Mouse (Mus musculus): ENCODE data around the gene Bscl2. TPM values are rescaled to one million over a fixed set of nuclear protein-coding genes. Genes with fewer than 3 reads are reported as not detected.

Bscl2 gene
- polyA plus RNA-seq, 1 experiment, result 92.6 TPM

DNA sequence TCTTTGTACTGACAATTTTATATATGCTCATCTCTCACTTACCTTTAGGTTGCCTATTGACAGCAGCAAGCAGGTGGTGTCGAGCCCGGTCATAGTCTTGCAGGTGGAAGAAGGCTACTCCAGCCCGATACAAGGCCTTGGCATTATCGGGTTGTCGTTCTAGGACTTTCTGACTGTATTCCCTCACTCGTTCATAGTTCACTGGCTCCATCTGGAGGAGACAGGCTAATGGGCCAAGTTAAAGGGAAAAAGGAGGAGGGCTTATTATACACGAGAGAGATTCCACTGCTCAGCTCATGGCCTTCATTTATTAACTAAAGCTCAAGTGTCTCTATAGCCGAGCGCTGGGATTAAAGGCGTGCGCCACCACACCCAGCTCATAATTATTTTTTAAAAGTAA, 21.5 kb upstream of the Bscl2 start:
- DNase-seq (ENCODE audit: low read depth), result peak; percentile 33
- TF ChIP-seq POLR2A (IDR thresholded peaks at IDR 0.05; ENCODE audit: borderline replicate concordance, extremely low read depth, insufficient read depth, insufficient read length, poor library complexity, severe bottlenecking), result no peak
- no peak for TF ChIP-seq CTCF (IDR thresholded peaks at IDR 0.05; ENCODE audit: borderline replicate concordance, extremely low read depth, insufficient read depth, insufficient read length)

DNA sequence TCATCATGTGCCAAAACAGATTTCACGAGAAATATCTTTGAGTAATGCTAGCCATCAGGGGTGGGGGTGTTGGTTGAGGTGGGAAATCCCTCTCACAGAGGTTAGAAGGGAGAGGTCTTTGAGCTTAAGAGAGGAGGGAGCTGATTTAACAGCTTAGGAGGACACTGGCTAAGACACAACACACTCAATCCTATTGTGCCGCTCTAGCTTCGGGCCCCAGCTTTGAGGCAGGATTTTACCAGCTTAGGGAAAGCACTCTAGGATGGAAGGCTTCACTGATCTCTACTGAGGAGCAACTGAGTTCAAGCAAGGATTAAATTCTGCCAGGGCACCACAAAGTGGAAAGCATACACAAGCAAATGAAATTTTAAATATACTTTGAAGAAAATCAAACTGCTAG, 20.3 kb upstream of the Bscl2 start:
- DNase-seq (ENCODE audit: low read depth), result no peak
- TF ChIP-seq CTCF (IDR thresholded peaks at IDR 0.05; ENCODE audit: borderline replicate concordance, extremely low read depth, insufficient read depth, insufficient read length) (no peak), POLR2A (IDR thresholded peaks at IDR 0.05; ENCODE audit: borderline replicate concordance, extremely low read depth, insufficient read depth, insufficient read length, poor library complexity, severe bottlenecking) (no peak)

DNA sequence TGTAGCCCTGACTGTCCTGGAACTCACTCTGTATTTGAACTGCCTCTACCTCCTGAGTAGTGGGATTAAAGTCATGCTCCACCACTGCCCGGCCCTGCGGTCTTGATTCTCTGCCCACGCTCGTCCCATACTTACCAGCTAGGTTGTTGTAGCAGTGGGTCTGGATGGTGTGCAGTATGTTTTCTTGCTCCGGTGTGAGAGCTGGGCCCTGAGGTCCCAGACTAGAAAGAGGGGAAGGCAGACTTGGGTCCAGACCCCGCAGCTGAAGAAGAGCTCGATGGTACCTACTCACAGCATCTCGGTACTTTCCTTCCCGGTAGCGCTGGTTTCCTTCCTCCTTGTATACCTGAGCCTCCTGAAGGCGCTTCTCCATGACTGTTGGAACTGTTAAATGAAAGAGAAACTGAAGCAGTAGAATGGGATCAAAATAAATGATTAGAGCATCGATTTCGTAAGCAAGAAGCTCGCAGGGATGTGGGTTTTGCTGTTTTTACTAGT, 18.9 kb upstream of the Bscl2 start:
- no peak for DNase-seq (ENCODE audit: low read depth)
- TF ChIP-seq POLR2A (IDR thresholded peaks at IDR 0.05; ENCODE audit: borderline replicate concordance, extremely low read depth, insufficient read depth, insufficient read length, poor library complexity, severe bottlenecking) (no peak), CTCF (IDR thresholded peaks at IDR 0.05; ENCODE audit: borderline replicate concordance, extremely low read depth, insufficient read depth, insufficient read length) (no peak)

DNA sequence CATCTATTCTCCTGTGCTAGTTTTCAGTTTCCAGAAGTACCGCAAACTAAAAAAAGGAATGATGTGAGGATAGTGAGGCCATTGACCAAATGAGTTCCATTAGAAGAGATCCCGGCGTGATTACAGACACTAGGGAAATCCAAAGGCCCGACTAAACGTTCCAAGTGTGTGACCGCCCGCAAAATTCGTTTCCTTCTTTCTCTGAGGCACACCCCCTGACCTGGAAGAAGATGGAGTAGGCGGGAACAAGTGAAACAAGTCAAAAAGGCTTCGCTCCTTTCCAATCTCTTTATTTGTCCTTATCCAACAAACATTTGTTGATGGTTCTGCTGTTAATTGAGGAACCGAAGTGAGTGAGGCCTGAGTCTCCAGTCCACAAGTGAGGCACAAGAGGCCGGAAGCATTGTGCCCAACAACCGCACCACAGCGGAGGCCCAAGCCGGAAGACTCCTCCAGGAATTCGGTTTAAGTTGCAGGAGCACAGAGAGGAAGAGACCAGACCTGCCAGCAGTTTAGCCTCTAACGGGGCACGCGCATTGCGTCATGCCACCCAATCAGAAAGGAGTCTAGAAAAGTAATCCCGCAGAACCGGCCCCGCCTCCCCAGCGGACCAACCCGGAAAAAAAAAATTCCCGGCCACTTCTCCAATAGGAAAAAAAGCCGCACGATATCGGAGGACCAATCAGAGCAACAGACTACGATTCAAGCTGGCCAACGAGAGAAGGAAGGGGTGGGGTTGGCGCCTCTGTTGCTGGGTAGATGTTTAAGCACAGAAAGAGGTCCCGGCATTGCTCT, 18.3 kb upstream of the Bscl2 start, which contains the start of gene Ttc9c:
Gene Ttc9c, minus strand, starts transcription at position 533 of the 795 bp plus-strand sequence.
- TF ChIP-seq POLR2A (IDR thresholded peaks at IDR 0.05; ENCODE audit: borderline replicate concordance, extremely low read depth, insufficient read depth, insufficient read length, poor library complexity, severe bottlenecking) (peak; percentile 65; the same call in 1 of the 2 replicates), CTCF (IDR thresholded peaks at IDR 0.05; ENCODE audit: borderline replicate concordance, extremely low read depth, insufficient read depth, insufficient read length) (no peak)
- peak; percentile 100 for DNase-seq (ENCODE audit: low read depth)

DNA sequence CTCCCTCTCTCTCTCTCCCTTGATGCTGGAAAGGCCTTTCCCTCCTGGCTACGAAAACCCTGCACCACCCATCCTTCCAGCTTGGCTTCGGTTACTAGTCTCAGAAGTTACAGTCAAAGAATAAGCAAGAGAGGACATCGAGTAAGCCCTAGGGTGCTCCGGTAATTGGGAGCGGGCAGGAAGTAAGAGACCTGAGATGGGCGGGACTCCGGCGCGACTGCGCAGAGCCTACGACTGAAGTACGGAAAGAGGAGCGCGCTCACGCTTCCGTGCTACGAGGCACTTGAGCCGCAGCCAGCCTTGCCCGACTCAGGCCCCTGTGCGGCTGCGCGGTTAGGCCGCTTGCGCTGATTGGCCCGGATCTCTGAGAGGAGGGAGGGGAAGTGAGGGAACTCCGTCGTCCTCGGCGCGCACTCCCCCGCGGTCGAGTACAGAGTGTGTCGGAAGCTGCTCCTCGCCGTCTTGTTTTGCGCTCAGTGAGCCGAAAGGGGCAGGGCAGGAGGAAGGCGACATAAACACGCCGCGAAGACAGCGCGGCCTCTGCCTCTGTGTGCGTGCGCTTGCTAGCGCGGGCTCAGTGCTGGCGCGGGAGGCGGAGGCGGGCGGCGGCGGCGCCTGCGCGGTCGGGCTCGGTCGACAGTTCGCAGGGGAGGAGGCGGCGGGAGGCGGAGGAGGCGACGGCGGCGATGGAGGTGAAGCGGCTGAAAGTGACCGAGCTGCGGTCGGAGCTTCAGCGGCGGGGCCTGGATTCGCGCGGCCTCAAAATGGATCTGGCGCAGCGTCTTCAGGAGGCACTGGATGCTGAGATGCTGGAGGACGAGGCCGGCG, 17.5 kb upstream of the Bscl2 start, which contains the start of gene Hnrnpul2:
Gene Hnrnpul2, plus strand, starts transcription at position 415 of the 828 bp plus-strand sequence.
- peak; percentile 73 for TF ChIP-seq POLR2A (IDR thresholded peaks at IDR 0.05; ENCODE audit: borderline replicate concordance, extremely low read depth, insufficient read depth, insufficient read length, poor library complexity, severe bottlenecking)
- TF ChIP-seq CTCF (IDR thresholded peaks at IDR 0.05; ENCODE audit: borderline replicate concordance, extremely low read depth, insufficient read depth, insufficient read length), result no peak
- peak; percentile 100 for DNase-seq (ENCODE audit: low read depth)

DNA sequence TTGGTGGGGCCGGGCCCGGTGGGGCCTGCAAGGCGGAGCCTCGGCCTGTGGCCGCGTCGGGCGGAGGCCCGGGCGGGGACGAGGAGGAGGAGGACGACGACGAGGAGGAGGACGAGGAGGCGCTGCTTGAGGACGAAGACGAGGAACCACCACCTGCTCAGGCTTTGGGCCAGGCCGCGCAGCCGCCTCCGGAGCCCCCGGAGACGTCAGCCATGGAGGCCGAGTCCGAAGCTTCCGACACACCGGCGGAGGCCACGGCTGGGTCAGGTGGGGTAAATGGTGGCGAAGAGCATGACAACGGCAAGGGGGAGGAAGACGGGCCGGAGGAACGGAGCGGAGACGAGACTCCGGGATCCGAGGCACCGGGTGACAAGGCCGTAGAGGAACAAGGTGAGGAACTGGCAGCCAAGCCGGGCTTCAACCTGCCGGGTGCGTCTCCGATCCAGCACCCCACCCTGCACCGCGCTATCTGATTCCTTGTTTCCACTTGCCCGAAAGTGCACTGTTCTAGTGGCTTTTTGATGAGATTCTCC, 16.8 kb upstream of the Bscl2 start:
- TF ChIP-seq CTCF (IDR thresholded peaks at IDR 0.05; ENCODE audit: borderline replicate concordance, extremely low read depth, insufficient read depth, insufficient read length) (no peak), POLR2A (IDR thresholded peaks at IDR 0.05; ENCODE audit: borderline replicate concordance, extremely low read depth, insufficient read depth, insufficient read length, poor library complexity, severe bottlenecking) (no peak)

DNA sequence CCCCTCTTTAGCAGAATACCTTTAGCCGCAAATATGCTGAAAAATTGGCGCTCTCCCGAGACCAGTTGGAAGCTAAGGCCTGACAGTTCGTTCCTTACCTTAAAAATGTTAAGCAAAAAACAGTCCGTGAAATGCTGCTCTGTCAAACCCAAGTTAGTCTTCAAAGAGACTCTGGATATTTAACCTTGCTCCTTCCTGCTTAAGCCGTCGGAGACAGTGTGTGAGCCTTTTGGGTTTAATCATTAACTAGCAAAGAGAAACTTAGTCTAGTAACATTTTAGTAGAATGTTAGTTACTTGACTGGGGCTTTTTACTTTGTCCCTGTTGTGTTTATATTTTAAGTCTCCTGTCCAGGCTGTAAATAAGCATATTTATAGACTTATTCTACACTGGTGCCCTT, 16.1 kb upstream of the Bscl2 start:
- no peak for DNase-seq (ENCODE audit: low read depth)
- no peak for TF ChIP-seq POLR2A (IDR thresholded peaks at IDR 0.05; ENCODE audit: borderline replicate concordance, extremely low read depth, insufficient read depth, insufficient read length, poor library complexity, severe bottlenecking)
- no peak for TF ChIP-seq CTCF (IDR thresholded peaks at IDR 0.05; ENCODE audit: borderline replicate concordance, extremely low read depth, insufficient read depth, insufficient read length)

More for the DNA sequence above, 16.8 kb upstream of the Bscl2 start:
- no peak for DNase-seq (ENCODE audit: low read depth)

DNA sequence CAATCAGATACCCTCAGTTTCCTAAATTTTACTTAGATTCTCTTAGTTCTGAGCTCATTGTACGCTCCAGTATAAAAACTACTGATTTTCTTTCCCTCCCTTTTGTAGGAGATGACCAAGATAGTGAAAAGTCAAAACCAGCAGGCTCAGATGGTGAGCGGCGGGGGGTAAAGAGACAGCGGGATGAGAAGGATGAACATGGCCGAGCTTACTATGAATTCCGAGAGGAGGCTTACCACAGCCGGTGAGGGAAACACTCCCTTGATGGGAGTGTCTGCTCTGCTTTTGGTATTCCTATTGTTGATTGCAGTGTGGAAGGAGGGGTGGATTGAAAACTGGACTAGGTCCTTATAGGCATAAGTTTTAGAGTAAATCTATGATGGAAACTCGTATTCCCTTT, 14.6 kb upstream of the Bscl2 start:
- no peak for DNase-seq (ENCODE audit: low read depth)

DNA sequence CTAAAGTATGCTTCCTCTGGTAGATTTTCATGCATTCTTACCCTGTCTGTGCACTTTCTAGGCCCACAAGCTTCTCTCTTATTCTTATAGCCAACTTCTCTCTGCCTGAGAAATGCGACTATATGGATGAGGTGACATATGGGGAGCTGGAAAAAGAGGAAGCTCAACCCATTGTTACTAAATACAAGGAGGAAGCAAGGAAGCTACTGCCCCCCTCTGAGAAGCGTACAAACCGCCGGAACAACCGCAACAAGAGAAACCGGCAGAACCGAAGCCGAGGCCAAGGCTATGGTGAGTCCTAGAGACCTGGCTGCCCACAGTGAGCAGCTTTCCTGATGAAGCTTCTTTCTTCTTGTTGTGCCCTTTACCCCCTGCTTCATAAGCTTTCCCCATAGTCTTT, 7.6 kb upstream of the Bscl2 start, which contains the start of gene AC129217.1:
Gene AC129217.1, plus strand, starts transcription at position 114 of the 400 bp plus-strand sequence.
- DNase-seq (ENCODE audit: low read depth), result no peak
- no peak for TF ChIP-seq CTCF (IDR thresholded peaks at IDR 0.05; ENCODE audit: borderline replicate concordance, extremely low read depth, insufficient read depth, insufficient read length)
- no peak for TF ChIP-seq POLR2A (IDR thresholded peaks at IDR 0.05; ENCODE audit: borderline replicate concordance, extremely low read depth, insufficient read depth, insufficient read length, poor library complexity, severe bottlenecking)

More for the DNA sequence above, 14.6 kb upstream of the Bscl2 start:
- TF ChIP-seq CTCF (IDR thresholded peaks at IDR 0.05; ENCODE audit: borderline replicate concordance, extremely low read depth, insufficient read depth, insufficient read length) (no peak), POLR2A (IDR thresholded peaks at IDR 0.05; ENCODE audit: borderline replicate concordance, extremely low read depth, insufficient read depth, insufficient read length, poor library complexity, severe bottlenecking) (no peak)

DNA sequence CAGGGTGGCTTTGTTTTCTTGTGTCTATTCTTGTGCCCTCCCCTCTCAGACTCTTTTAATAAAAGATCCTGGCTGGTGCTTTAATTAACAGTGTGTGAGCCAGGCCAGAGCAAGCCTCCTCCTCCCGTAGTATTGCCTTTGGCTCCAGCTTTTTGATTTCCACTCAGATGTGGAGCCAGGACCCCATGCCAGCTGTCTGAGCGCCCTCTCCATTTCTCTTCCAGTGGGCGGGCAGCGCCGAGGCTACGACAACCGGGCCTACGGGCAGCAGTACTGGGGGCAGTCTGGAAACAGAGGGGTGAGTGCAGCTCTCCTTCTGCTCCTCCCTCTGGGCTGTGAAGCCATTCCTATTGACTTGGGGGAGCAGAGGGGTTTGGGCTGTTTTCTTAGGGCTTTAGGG, 6.6 kb upstream of the Bscl2 start:
- DNase-seq (ENCODE audit: low read depth), result peak; percentile 50
- no peak for TF ChIP-seq POLR2A (IDR thresholded peaks at IDR 0.05; ENCODE audit: borderline replicate concordance, extremely low read depth, insufficient read depth, insufficient read length, poor library complexity, severe bottlenecking)
- no peak for TF ChIP-seq CTCF (IDR thresholded peaks at IDR 0.05; ENCODE audit: borderline replicate concordance, extremely low read depth, insufficient read depth, insufficient read length)

DNA sequence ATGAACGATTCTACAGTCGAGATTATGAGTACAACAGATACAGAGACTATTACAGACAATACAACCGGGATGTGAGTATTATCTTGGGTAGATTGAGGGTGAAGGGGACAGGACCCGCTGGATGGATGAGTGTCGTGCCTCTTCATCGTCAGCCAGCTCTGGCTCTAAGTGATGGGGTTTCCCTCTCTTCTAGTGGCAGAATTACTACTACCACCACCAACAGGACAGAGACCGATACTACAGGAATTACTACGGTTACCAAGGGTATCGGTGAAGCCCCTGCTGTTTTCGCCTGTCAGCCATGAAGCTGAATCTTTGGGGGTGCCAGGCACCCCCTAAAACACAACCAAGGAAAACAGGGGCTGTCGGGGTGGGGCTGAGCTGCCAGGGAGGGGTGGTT, 6.0 kb upstream of the Bscl2 start:
- DNase-seq (ENCODE audit: low read depth), result no peak
- TF ChIP-seq POLR2A (IDR thresholded peaks at IDR 0.05; ENCODE audit: borderline replicate concordance, extremely low read depth, insufficient read depth, insufficient read length, poor library complexity, severe bottlenecking) (no peak), CTCF (IDR thresholded peaks at IDR 0.05; ENCODE audit: borderline replicate concordance, extremely low read depth, insufficient read depth, insufficient read length) (peak; percentile 6; the same call in 1 of the 2 replicates)

All from brain, embryonic 14.5 days (tissue).